Mouse (Mus musculus) spleen, adult 2 months (tissue): Measurements from ENCODE around the gene Slc38a9.

ENCODE experiments used
- CTCF ChIP-seq: fragments of 200-500 bp; IDR thresholded peaks from 2 replicates; pipeline ENCODE4 v1.5.1; 2011; ENCODE audit warnings: mild to moderate bottlenecking, inconsistent platforms; ENCODE audit not compliant: insufficient read depth, insufficient read length, insufficient replicate concordance; ENCODE audit errors: extremely low read depth
- POLR2A ChIP-seq: fragments of 200-500 bp; IDR thresholded peaks from 2 replicates; pipeline ENCODE4 v1.6.1; 2011; ENCODE audit warnings: low read depth, low read length, inconsistent platforms

DNA sequence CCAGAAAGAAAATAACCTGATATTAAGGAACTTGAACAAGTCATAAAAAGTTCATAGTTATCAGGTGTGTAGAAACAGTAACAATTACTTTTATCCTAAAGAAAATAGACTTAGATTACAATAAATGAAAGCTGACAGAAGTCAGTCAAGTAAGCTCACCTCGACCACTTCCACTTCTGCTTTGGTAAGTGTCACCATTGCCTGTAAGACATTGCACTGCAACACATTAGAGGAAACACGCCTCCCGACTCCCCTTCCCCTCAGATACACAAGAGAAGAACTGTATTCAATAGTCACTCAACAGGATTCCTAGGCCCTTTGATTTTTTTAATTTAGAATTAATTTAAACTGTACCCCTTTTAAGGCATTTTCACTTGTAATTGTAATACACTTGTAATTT, 35.9 kb upstream of the Slc38a9 start:
- no peak for TF ChIP-seq POLR2A
- no peak for TF ChIP-seq CTCF
